Mouse (Mus musculus) cerebellum, adult 2 months (tissue): ENCODE measurements around the gene Rgl1. TPM values are rescaled to one million over a fixed set of nuclear protein-coding genes. Genes with fewer than 3 reads are reported as not detected.

ENCODE experiments used
- DNase-seq, 2 experiments: peaks; one replicate each; pipeline ENCODE4 v3.0.0; 2021
- H3K27ac ChIP-seq: fragments of 200-500 bp; 2 replicates; pipeline ENCODE4 v1.5.1; 2012; ENCODE audit warnings: low read length, control low read depth, inconsistent platforms; ENCODE audit not compliant: insufficient read depth
- H3K27me3 ChIP-seq: fragments of 200-500 bp; 2 replicates; pipeline ENCODE4 v1.6.1; 2012; ENCODE audit warnings: inconsistent platforms, mild to moderate bottlenecking, low read length, moderate library complexity; ENCODE audit not compliant: control insufficient read depth, insufficient read depth
- H3K4me1 ChIP-seq: fragments of 200-500 bp; 2 replicates; pipeline ENCODE4 v1.6.1; 2011; ENCODE audit warnings: low read length; ENCODE audit not compliant: control insufficient read depth, insufficient read depth
- H3K4me3 ChIP-seq: fragments of 200-500 bp; replicated peaks from 2 replicates; pipeline ENCODE3; 2011; ENCODE audit warnings: mild to moderate bottlenecking, low read depth, low read length, control low read depth; ENCODE audit not compliant: insufficient read depth
- CTCF ChIP-seq: fragments of 200-500 bp; IDR thresholded peaks from 2 replicates; pipeline ENCODE4 v1.5.1; 2011; ENCODE audit warnings: low read depth, mild to moderate bottlenecking, control low read depth, low read length, moderate library complexity, borderline replicate concordance; ENCODE audit not compliant: insufficient read depth
- POLR2A ChIP-seq: fragments of 200-500 bp; IDR thresholded peaks from 2 replicates; pipeline ENCODE4 v1.6.1; 2011; ENCODE audit warnings: low read length, control low read depth, borderline replicate concordance; ENCODE audit not compliant: insufficient read depth
- WGBS: fragments of 180-500 bp; shearing (Covaris S2); methylation state at CpG from one replicate; pipeline ENCODE4 v1.1.7; 2018; 5-methylcytosine and 5-hydroxymethylcytosine counted together
- polyA plus RNA-seq: library from polyadenylated mRNA; depleted of rRNA; stranded (reverse); fragments of >200 nt; gene quantifications from 2 replicates; pipeline ENCODE4 v1.2.3, GENCODE M21; 2012

The Rgl1 gene
- polyA plus RNA-seq, 1 experiment, result 24.4 TPM

GRCm38 (mm10) chr1:152600494-152600893 lies 165.7 kb downstream of the Rgl1 start:
- 93% methylated on average over 2 of the region's 2 CpGs for WGBS
- Histone ChIP-seq H3K27me3 (no peaks in the 10 kb centered on the region), H3K4me3 (no peak overlapping the region), H3K4me1 (no peaks in the 10 kb centered on the region), H3K27ac (no peak overlapping the region)
- DNase-seq, result no peak
- no peak for TF ChIP-seq POLR2A
- TF ChIP-seq CTCF, result no peak

- Histone ChIP-seq H3K27ac (no peak overlapping the region), H3K4me1 (no peaks in the 10 kb centered on the region)
Observed at GRCm38 (mm10) chr1:152599347-152599746, 166.8 kb downstream of the Rgl1 start.

GRCm38 (mm10) chr1:152594690-152595089 lies 171.5 kb downstream of the Rgl1 start:
- H3K4me3 ChIP-seq, result no peak overlapping the region
- no peak overlapping the region for H3K27ac ChIP-seq
- H3K27me3 ChIP-seq, result no peaks in the 10 kb centered on the region
- peaks cover 5% of the 10 kb centered on the region; the same call in 1 of the 2 replicates for H3K4me1 ChIP-seq
- no peak for TF ChIP-seq POLR2A
- TF ChIP-seq CTCF, result no peak
- DNase-seq, result no peak
- 89% methylated on average over 5 of the region's 5 CpGs for WGBS

More at GRCm38 (mm10) chr1:152599347-152599746, 166.8 kb downstream of the Rgl1 start:
- no peaks in the 10 kb centered on the region for H3K27me3 ChIP-seq
- 58% methylated on average over 8 of the region's 8 CpGs for WGBS
- TF ChIP-seq POLR2A (no peak), CTCF (no peak)
- no peak overlapping the region for H3K4me3 ChIP-seq
- DNase-seq, result no peak

- no peak for TF ChIP-seq POLR2A
- no peak for TF ChIP-seq CTCF
- no peaks in the 10 kb centered on the region for H3K27me3 ChIP-seq
- no peak overlapping the region for H3K4me3 ChIP-seq
- no peak overlapping the region for H3K27ac ChIP-seq
- peaks cover 5% of the 10 kb centered on the region; the same call in 1 of the 2 replicates for H3K4me1 ChIP-seq
- 77% methylated on average over 9 of the region's 9 CpGs for WGBS
- DNase-seq, result no peak
Observed at GRCm38 (mm10) chr1:152593831-152594549, 172.2 kb downstream of the Rgl1 start.

- no peak for TF ChIP-seq CTCF
- TF ChIP-seq POLR2A, result no peak
- peaks cover 5% of the 10 kb centered on the region; the same call in 1 of the 2 replicates for H3K4me1 ChIP-seq
- no peak for DNase-seq
- H3K27ac ChIP-seq, result no peak overlapping the region
- 97% methylated on average over 7 of the region's 7 CpGs for WGBS
- H3K4me3 ChIP-seq, result no peak overlapping the region
- no peaks in the 10 kb centered on the region for H3K27me3 ChIP-seq
Observed at GRCm38 (mm10) chr1:152593382-152593781, 172.8 kb downstream of the Rgl1 start.

GRCm38 (mm10) chr1:152592609-152593008 lies 173.5 kb downstream of the Rgl1 start:
- no peak for DNase-seq
- Histone ChIP-seq H3K27ac (no peak overlapping the region), H3K4me3 (no peak overlapping the region), H3K27me3 (no peaks in the 10 kb centered on the region), H3K4me1 (peaks cover 5% of the 10 kb centered on the region; the same call in 1 of the 2 replicates)
- TF ChIP-seq CTCF (no peak), POLR2A (no peak)
- WGBS, result 50% methylated on average over 6 of the region's 6 CpGs

- no peaks in the 10 kb centered on the region for H3K27me3 ChIP-seq
- no peak overlapping the region for H3K27ac ChIP-seq
- peaks cover 5% of the 10 kb centered on the region; the same call in 1 of the 2 replicates for H3K4me1 ChIP-seq
- DNase-seq, result no peak
- TF ChIP-seq CTCF (no peak), POLR2A (no peak)
- WGBS, result 93% methylated on average over 14 of the region's 15 CpGs
- no peak overlapping the region for H3K4me3 ChIP-seq
Observed at GRCm38 (mm10) chr1:152591746-152592498, 174.2 kb downstream of the Rgl1 start.

GRCm38 (mm10) chr1:152590321-152590720 lies 175.8 kb downstream of the Rgl1 start:
- no peak overlapping the region for H3K27ac ChIP-seq
- WGBS, result 93% methylated on average over 5 of the region's 5 CpGs
- peaks cover 5% of the 10 kb centered on the region; the same call in 1 of the 2 replicates for H3K4me1 ChIP-seq
- DNase-seq, result no peak
- no peak overlapping the region for H3K4me3 ChIP-seq
- TF ChIP-seq POLR2A (no peak), CTCF (no peak)
- H3K27me3 ChIP-seq, result no peaks in the 10 kb centered on the region
